Mouse (Mus musculus): ENCODE data around the gene Gm853.
"Not testable (repeated sequence)": the region's sequence is repeated elsewhere in the genome, so short reads cannot be mapped to it uniquely, and the experiment has no call there.

Gene Gm853

GRCm38 (mm10) chr4:130222179-130222578 lies at the start of gene Gm853:
Gm853 (minus strand) TSS chr4:130222401.
- DNase-seq: no peak

DNA sequence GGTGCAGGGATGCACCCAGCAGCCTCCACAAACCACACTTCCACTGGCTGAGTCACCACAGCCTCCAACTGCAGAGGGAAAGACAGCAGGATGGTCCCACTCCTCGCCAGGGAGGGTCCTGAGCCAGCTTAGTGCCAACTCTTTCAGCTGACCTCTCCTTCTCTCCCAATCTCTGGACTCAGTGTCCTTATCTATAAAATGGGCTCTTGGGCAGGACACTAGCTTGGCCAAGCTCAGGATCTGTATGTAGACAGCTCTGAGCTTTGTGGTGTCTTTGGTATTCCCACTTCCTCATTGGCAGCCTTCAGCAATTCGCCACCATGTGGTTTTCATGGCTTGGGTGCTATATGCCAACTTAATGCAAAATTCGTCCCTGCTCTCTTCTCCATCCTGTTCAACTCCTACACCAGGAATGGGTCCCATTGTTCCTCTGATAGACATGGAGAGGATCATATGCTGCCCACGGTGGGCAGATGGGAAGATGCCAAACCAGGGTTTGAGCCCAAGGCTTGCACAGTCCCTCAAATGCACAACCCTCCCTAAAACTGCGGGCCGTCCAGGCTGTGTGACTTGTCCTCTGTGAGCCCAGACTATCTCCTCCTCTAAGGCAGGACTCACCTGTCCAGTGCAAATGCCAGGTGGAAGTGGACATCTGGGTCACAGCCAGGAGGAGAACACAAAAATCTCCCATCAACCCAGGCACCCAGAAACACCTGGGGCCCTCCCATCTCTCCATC lies 48.6 kb upstream of the Gm853 start:
- DNase-seq: no peak

- no peak for DNase-seq
Observed at GRCm38 (mm10) chr4:130270089-130270488, 47.9 kb upstream of the Gm853 start.

DNA sequence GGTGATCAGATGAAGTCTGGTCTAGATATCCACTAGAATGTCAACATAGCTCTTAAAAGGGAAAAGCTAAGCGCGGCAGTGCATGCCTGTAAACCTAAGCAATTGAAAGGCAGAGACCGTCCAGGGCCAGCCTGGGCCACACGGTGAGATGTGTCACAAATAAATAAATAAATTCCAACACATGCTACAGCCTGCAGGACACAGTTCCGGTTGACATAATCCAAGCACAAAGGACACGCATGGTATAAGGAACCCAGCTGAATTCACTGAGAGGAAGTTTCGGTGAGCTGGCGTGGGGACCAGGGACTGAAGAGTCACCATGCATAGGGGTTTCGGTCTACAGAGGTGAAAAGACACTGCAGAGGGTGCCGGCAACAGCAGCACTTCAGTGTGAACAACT lies 46.5 kb upstream of the Gm853 start:
- no peak for DNase-seq

DNA sequence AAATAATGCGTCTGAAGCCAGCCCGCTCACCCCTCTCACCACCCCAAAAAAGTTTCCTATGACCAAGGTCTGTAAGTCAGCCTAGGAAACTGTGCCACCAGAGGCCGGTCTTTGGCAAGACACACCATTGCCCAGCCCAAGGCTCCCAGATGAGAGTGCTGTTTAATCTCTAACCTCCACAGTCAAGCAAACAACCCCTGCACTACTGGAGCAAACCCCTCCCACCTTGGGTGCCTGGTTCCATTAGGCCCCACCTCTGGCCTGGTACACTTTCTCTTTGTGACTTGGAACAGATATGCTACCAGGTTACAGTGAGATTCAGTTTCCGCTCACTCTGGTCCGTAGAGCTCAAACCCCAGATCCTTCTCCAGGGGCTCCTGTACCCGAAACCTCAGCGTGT lies 44.9 kb upstream of the Gm853 start:
- DNase-seq: peak; percentile 61

GRCm38 (mm10) chr4:130266601-130267000 lies 44.4 kb upstream of the Gm853 start:
- no peak for DNase-seq

DNA sequence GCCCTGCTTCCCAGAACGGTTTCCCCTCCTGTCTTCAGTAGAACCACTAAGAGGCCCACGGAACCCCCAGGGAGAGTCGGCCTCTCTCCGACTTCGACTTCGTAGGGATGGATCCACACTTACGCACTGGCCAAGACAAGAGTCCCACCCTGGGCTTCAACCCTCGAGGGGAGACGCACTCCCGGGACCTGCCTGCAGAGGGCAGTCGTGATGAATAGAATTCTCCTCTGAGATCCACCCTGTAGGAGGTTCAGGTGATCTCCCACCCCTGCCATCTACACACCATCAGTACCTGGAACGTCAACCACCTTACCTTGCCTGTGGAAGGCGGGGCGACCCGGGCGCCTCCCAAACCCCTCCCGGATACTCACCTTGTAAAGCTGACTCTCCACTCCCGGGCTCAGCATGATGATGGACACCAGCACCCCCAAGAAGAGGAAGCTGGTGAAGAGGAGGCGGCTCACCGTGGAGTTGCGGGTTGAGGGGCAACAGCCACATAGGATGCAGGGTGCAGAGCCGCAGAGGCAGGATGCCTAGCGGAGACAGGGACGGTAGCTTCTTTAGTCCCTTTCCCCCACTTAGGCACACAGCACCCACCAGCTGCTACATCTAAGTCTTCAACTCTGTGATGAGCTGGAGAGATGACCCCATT lies 42.6 kb upstream of the Gm853 start:
- DNase-seq: peak; percentile 82

DNA sequence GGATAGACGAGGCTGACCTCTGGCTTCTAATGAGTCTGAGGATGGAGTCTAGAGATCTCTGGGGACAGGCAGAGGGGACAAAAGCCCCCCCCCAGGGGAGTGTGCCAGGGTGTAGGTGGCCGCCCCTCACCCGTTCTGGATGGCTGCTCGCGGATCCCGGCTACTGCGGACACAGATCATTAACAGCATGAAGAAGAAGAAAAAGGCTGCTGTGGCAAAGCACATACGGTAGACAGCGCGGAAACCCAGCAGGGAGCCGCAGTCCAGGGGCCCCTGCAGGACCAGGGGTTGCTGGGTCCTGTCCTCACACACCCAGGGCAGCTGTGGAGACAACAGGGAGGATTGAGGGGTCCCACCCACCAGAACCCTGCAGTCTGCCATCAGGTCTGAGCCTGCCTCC lies 41.9 kb upstream of the Gm853 start:
- no peak for DNase-seq

- DNase-seq: no peak
Observed at GRCm38 (mm10) chr4:130260406-130260805, 38.2 kb upstream of the Gm853 start.

DNA sequence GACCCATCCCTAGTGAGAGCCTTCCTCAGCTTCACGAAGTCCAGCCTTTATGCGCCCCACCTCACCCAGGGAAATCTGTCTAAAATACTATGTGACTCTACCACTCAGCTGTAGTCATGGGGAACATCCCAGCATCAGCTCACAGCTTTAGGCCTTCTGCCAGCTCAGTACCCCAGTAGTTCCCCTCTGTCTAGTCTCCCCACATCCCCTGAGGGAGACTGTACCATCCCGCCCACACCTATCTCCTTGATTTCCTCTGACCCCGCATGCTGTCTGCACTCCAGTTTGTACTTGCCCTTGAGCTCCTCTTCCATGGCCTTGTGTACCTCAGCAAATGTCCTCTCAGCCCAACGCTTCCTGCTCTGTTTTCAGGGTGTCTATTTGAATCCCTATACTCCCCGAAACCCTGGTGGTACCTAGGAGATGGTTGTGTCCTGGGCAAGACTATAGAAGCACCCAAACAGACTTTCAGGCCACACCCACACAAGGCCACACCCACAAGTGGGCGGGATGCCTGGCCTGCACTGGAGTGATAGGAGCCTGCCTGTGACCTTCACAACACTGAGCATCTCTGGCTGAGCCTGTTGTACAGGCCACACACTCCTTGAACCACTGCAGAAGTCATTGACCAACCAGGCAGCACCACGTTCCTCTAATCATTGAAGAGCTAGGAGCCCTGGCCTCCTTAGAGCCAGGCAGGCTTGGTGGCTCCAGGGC lies 30.4 kb upstream of the Gm853 start:
- DNase-seq: peak; percentile 43

GRCm38 (mm10) chr4:130251763-130252162 lies 29.6 kb upstream of the Gm853 start:
- DNase-seq: peak; percentile 27

- DNase-seq: no peak
Observed at GRCm38 (mm10) chr4:130251172-130251705, 29.0 kb upstream of the Gm853 start.

GRCm38 (mm10) chr4:130248636-130249035 lies 26.4 kb upstream of the Gm853 start:
- no peak for DNase-seq

DNA sequence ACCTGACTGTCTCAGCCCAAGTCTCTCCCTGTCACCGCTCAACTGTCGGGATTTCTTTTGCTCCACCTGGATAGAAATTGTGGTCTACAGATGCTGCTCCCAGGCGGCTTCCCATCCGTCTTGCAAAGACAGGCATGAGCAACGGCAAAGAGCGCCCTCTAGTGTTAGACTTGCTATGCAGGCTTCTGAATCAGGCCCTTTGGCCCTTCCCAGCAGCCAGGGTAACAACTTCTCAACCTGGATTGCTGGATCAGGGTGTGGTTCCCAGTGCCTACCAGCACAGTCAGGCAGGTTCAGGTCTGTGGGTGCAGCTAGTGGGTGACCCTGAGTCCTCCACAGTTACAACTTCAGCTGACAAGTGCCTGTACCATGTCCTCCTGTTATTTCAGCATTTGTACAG lies 23.9 kb upstream of the Gm853 start:
- DNase-seq: peak; percentile 88

DNA sequence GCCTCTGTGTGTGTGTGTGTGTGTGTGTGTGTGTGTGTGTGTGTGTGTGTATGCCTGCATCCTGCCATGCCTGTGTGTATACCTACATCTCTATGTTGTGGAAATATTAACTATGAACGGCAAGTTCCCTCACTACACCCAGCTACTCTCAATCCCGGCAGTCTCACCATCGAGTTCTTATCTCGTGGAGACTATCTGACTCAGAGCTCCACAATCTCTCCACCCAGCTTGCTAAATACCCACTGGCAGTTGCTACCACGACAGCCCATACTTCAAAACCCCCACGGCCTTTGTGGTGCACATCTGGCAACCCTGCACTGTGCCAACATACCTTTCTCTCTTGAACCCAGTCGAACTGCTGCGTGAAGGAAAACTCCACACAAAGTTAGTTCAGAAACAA lies 22.5 kb upstream of the Gm853 start:
- no peak for DNase-seq

DNA sequence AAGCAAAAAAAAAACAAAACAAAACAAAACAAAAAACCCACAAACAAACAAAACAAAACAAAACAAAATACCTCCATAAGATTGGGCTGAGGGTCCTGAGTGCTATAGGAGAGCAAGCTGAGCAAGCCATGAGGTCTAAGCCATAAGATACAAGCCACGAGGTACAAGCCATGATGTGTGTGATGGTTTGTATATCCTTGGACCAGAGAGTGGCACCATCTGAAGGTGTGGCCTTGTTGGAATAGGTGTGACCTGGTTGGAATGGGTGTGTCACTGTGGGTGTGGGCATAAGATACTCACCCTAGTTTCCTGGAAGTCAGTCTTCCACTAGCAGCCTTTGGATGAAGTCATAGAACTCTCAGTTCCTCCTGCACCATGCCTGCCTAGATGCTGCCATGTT lies 21.4 kb upstream of the Gm853 start:
- DNase-seq: not testable (repeated sequence)

DNA sequence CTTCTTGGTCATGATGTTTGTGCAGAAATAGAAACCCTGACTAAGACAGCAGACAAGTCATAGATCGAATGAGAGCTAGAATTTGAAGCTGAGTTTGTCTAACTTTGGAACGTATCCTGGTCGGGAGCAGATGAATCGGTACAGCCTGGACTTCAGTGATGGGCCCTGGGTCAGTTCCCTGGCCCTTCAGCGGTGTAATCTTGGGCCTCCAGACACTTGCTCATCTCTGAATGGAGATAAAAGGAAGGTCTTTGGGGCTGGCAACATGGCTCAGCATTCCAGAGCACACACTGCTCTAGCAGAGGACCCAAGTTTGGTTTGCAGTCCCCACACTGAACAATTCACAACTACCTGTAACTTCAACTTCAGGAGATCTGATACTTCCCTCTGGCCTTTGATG lies 20.8 kb upstream of the Gm853 start:
- DNase-seq: no peak

DNA sequence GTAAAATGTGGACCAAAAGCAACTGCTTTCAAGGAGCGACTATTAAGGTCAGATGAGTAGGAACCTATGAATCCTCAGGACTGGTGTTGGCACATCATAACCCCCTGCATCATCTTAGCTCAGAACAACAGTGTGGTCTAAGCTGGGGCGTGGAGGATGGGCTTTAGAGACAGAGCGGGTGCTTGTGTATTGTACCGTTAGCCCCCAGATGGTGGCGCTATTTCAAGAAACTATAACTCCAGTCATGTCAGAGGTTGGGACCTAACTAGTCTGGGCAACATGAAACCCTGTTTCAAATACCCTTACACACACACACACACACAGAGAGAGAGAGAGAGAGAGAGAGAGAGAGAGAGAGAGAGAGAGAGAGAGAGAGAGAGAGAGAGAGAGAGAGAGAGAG lies 18.5 kb upstream of the Gm853 start:
- DNase-seq: no peak

DNA sequence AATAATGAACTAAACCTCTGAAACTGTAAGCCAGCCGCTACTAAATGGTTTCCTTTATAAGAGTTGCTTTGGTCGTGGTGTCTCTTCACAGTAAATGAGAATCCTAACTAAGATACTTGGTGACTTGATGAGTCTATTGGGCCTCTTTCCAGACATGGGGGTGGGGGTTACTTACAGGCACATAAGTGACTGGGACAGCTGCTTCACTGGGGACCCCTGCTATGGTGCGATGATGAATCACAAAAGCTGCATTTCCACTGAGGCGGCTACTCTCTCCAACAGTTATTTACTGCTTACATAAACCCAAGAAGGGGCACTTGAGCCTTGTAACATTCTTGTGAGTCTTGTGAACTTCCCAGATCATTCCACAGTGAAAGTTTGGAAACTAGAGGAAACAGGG lies 15.4 kb upstream of the Gm853 start:
- DNase-seq: no peak

GRCm38 (mm10) chr4:130236361-130236760 lies 14.2 kb upstream of the Gm853 start:
- DNase-seq: peak; percentile 16

- no peak for DNase-seq
Observed at GRCm38 (mm10) chr4:130224071-130224470, 1.9 kb upstream of the Gm853 start.

GRCm38 (mm10) chr4:130220176-130220575 lies 2.0 kb downstream of the Gm853 start:
- peak; percentile 33 for DNase-seq

GRCm38 (mm10) chr4:130215392-130215791 lies 6.8 kb downstream of the Gm853 start:
- DNase-seq: no peak

DNA sequence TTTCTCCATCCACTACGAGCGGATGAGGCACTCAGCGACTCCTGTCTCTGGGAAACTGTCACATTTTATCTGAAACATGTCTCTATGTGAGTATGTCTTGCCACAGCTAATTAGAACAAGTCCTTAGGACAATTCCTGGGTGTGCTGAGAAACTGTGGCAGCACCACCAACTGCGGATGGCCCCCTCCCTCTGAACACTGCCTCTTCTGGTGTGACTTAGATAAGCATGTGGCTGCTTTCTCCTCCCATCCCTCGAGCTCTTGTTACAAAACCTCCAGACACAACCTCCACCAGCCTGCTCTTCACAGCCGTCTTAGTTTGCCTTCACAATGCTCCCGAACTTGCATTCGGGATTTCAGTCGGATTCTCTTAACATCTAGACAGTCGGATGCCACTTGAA lies 8.3 kb downstream of the Gm853 start:
- DNase-seq: no peak
